ENCODE assay signal across 12 mouse cellular contexts in genomic region chr4:152202905-152203304, GRCm38 (mm10). TPM values are rescaled to one million over a fixed set of nuclear protein-coding genes. Genes with fewer than 3 reads are reported as not detected.
DNase-seq lines count a peak whose midpoint lies in the region; ATAC-seq lines count a peak whose summit lies in the region.
"Had no signal": no experiment of that assay in that cellular context is flagged by ENCODE, and none has a peak within 500 bp of the region (broad histone marks: within the 10 kb centered on the region; RNA-seq: fewer than 3 reads in every experiment).

No protein-coding gene starts in this region.

- H3K9ac ChIP-seq in kidney, embryonic 16.5 days (replicated peaks; ENCODE audit: low read length) = no peak overlapping the region
- H3K9ac ChIP-seq: hindbrain, embryonic 12.5 days; lung, embryonic 15.5 days had no signal

- no peaks in the 10 kb centered on the region for H3K9me3 ChIP-seq in kidney, embryonic 16.5 days (ENCODE audit: low read length)
- H3K9me3 ChIP-seq: hindbrain, embryonic 12.5 days; lung, embryonic 15.5 days had no signal

- H3K27ac ChIP-seq in kidney, embryonic 16.5 days (ENCODE audit: low read length) = peak overlapping the region; percentile 64
- H3K27ac ChIP-seq: hindbrain, embryonic 12.5 days; lung, embryonic 15.5 days had no signal

- peak; percentile 28 for DNase-seq in cerebellum, adult 9-11 months
- DNase-seq in cerebellum, postnatal 36 days = no peak
- DNase-seq in kidney, adult 9 months = no peak
- DNase-seq in brain, adult 2 months (ENCODE audit: low read depth, low spot score) = peak; percentile 85
- DNase-seq in gastrocnemius, postnatal 25 days = no peak
- DNase-seq: cerebellum, adult 11-12 months had no signal

- H3K27me3 ChIP-seq in kidney, embryonic 16.5 days (ENCODE audit: insufficient read depth, low read length) = no peaks in the 10 kb centered on the region
- H3K27me3 ChIP-seq: hindbrain, embryonic 12.5 days; lung, embryonic 15.5 days had no signal

- WGBS in kidney, embryonic 16.5 days = 62% methylated on average over 3 of the region's 3 CpGs

- no peak overlapping the region for H3K4me2 ChIP-seq in kidney, embryonic 16.5 days (replicated peaks; ENCODE audit: low read depth, low read length)
- H3K4me2 ChIP-seq: hindbrain, embryonic 12.5 days; lung, embryonic 15.5 days had no signal

- H3K36me3 ChIP-seq in kidney, embryonic 16.5 days (ENCODE audit: insufficient read depth, low read length) = no peaks in the 10 kb centered on the region
- H3K36me3 ChIP-seq: hindbrain, embryonic 12.5 days; lung, embryonic 15.5 days had no signal

- peaks cover 26% of the 10 kb centered on the region for H3K4me1 ChIP-seq in kidney, embryonic 16.5 days (ENCODE audit: insufficient read depth, low read length)

- H3K4me3 ChIP-seq in kidney, embryonic 16.5 days (ENCODE audit: low read length) = no peak overlapping the region
- H3K4me3 ChIP-seq: hindbrain, embryonic 12.5 days; lung, embryonic 15.5 days had no signal

- ATAC-seq in kidney, embryonic 16.5 days (ENCODE audit: low FRiP score, low TSS enrichment) = peak; percentile 53
- ATAC-seq in monocyte, adult 5-6 weeks (replicated peaks; ENCODE audit: insufficient number of reproducible peaks, low FRiP score, low TSS enrichment, poor library complexity, severe bottlenecking) = peak; percentile 36; the same call in 1 of the 2 replicates
- ATAC-seq in megakaryocyte-erythroid progenitor cell, adult 5-6 weeks (replicated peaks; ENCODE audit: low FRiP score, low TSS enrichment, poor library complexity, severe bottlenecking) = no peak

RNA-seq across cellular contexts. Expression of gene Acot7, which starts 25.0 kb away (rescaled TPM):
- polyA plus RNA-seq in kidney, embryonic 16.5 days (2015; fragmentation: Nextera tagmentation; extraction: Ambion mirVana) = 75.1 and 76.4 TPM in 2 replicates
- 18.1 to 62.4 TPM (median 30.9 TPM) in 3 replicates for total RNA-seq in monocyte, adult 5-6 weeks (2017)
- 10 to 100 TPM; 15.4 to 19.1 TPM for total RNA-seq in gastrocnemius, postnatal 25 days (2021)
- total RNA-seq in megakaryocyte-erythroid progenitor cell, adult 5-6 weeks (2014; fragmentation: Nextera tagmentation) = 33.8 and 42.9 TPM in 2 replicates
- 25.3 and 38.1 TPM in 2 replicates for total RNA-seq in megakaryocyte-erythroid progenitor cell, adult 5-6 weeks (2017)

RNA-seq across cellular contexts. Expression of gene Hes2, which starts 44.2 kb away (rescaled TPM):
- 0.14 and 0.57 TPM in 2 replicates for polyA plus RNA-seq in kidney, embryonic 16.5 days (2015; fragmentation: Nextera tagmentation; extraction: Ambion mirVana)
- total RNA-seq in monocyte, adult 5-6 weeks (2017) = not detected in 3 replicates
- not detected for total RNA-seq in gastrocnemius, postnatal 25 days (2021)
- 0.35 TPM in 1 of 2 replicates, not detected in the other for total RNA-seq in megakaryocyte-erythroid progenitor cell, adult 5-6 weeks (2014; fragmentation: Nextera tagmentation)
- not detected in 2 replicates for total RNA-seq in megakaryocyte-erythroid progenitor cell, adult 5-6 weeks (2017)
- total RNA-seq: layer of hippocampus, postnatal 25 days had no signal

RNA-seq across cellular contexts. Expression of gene Espn, which starts 50.7 kb away (rescaled TPM):
- polyA plus RNA-seq in kidney, embryonic 16.5 days (2015; fragmentation: Nextera tagmentation; extraction: Ambion mirVana) = 22.2 and 30.6 TPM in 2 replicates
- total RNA-seq in monocyte, adult 5-6 weeks (2017) = 0.53 to 2.0 TPM (median 0.78 TPM) in 3 replicates
- under 1 TPM; 0.23 to 0.38 TPM for total RNA-seq in gastrocnemius, postnatal 25 days (2021)
- 2.9 and 5.7 TPM in 2 replicates for total RNA-seq in megakaryocyte-erythroid progenitor cell, adult 5-6 weeks (2014; fragmentation: Nextera tagmentation)
- 2.2 and 3.1 TPM in 2 replicates for total RNA-seq in megakaryocyte-erythroid progenitor cell, adult 5-6 weeks (2017)

Comparison
In these comparisons a context has a peak if more than half of its experiments do, and no peak if none do; other contexts are left out.
1. DNase-seq: peak in cerebellum, adult 9-11 months (single experiment) and brain, adult 2 months (single experiment); none in cerebellum, postnatal 36 days (0 of 2), kidney, adult 9 months (single experiment) and gastrocnemius, postnatal 25 days (single experiment).